Mouse (Mus musculus): ENCODE results near the gene Ms4a4d.

GRCm38 (mm10) chr19:11601349-11601748 lies 64.7 kb downstream of the Ms4a4d start:
- TF ChIP-seq POLR2A (IDR thresholded peaks at IDR 0.05; ENCODE audit: insufficient read depth, low read length): no peak
- TF ChIP-seq CTCF (IDR thresholded peaks at IDR 0.05; ENCODE audit: low read depth, low read length): no peak

Data from ES-Bruce4 (cell line).